Mouse (Mus musculus): Measurements from ENCODE around the gene Dpagt1.

- TF ChIP-seq CTCF (IDR thresholded peaks at IDR 0.05; ENCODE audit: extremely low read depth, insufficient read length, insufficient replicate concordance, low read depth, low read length), result no peak
- no peak for TF ChIP-seq POLR2A (IDR thresholded peaks at IDR 0.05; ENCODE audit: low read depth, low read length)
Measured at GRCm38 (mm10) chr9:44306532-44306931, 19.3 kb upstream of the Dpagt1 start.
